Comparison of ENCODE assay signal across 13 mouse cellular contexts in the genomic region with DNA sequence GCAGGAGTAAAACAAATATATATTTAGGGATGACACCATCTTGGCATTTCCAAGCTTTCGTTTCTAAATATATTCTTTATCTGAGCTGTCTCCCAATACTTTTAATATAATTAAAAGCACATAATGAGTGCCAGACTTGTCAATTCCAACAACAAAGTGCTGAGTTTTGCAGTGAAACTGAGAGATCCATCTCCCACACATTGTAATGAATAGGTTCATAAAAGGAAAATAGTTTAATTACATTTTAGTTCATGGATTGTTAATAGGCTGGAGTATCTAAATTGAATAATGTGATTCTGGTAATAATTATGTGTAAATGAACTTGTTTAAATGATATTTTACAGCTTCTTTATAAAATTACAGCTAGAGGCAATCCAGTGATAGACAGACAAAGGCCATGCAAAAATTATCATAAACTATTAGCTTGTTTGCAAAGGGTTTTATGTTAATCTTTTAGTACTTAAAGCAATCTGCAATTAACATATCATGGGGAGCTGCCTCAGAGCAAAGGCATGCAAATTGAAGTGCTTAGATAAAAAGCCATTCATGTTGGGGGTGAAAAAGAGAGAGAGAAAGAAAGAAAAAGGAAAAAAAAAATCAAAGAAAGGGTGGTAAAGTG.
DNase-seq lines count a peak whose midpoint lies in the region; ATAC-seq lines count a peak whose summit lies in the region.
"Had no signal": no experiment of that assay in that cellular context is flagged by ENCODE, and none has a peak within 500 bp of the region (broad histone marks: within the 10 kb centered on the region; RNA-seq: fewer than 3 reads in every experiment).

No protein-coding gene starts in this region.

- peak overlapping the region; percentile 88 for H3K27ac ChIP-seq in lung, embryonic 15.5 days
- peak overlapping the region; percentile 78; the same call in 1 of the 2 replicates for H3K27ac ChIP-seq in forebrain, embryonic 10.5 days
- H3K27ac ChIP-seq in hindbrain, embryonic 13.5 days: peak overlapping the region; percentile 78; the same call in 1 of the 2 replicates

- ATAC-seq in lung, embryonic 15.5 days (ENCODE audit: borderline replicate concordance, extremely low read depth, low FRiP score, low TSS enrichment): no peak
- no peak for ATAC-seq in hindbrain, embryonic 13.5 days (ENCODE audit: low FRiP score)

- no peaks in the 10 kb centered on the region for H3K9me3 ChIP-seq in lung, embryonic 15.5 days
- no peaks in the 10 kb centered on the region for H3K9me3 ChIP-seq in forebrain, embryonic 10.5 days
- no peaks in the 10 kb centered on the region for H3K9me3 ChIP-seq in hindbrain, embryonic 13.5 days

- peak; percentile 17 for DNase-seq in embryo, embryonic 10.5 days (ENCODE audit: low spot score)
- no peak for DNase-seq in embryo, embryonic 10 days (ENCODE audit: low spot score)
- no peak for DNase-seq in lung, postnatal 36 days
- DNase-seq in forebrain, embryonic 10.5 days (ENCODE audit: extremely low spot score, low spot score): no peak
- DNase-seq in cerebellum, adult 8-10 months: no peak
- no peak for DNase-seq in layer of hippocampus, postnatal 36 days
- DNase-seq: adrenal gland, adult 8-10 months; cerebellum, adult 2 months; kidney, postnatal 25 days; spleen, adult 18-20 months; thymus, postnatal 4 days had no signal

- H3K4me1 ChIP-seq in lung, embryonic 15.5 days: peaks cover 32% of the 10 kb centered on the region
- peaks cover 31% of the 10 kb centered on the region for H3K4me1 ChIP-seq in forebrain, embryonic 10.5 days
- peaks cover 20% of the 10 kb centered on the region for H3K4me1 ChIP-seq in hindbrain, embryonic 13.5 days (replicated peaks)

- no peak overlapping the region for H3K4me3 ChIP-seq in lung, embryonic 15.5 days
- H3K4me3 ChIP-seq in forebrain, embryonic 10.5 days: no peak overlapping the region
- no peak overlapping the region for H3K4me3 ChIP-seq in hindbrain, embryonic 13.5 days

- no peaks in the 10 kb centered on the region for H3K36me3 ChIP-seq in lung, embryonic 15.5 days
- H3K36me3 ChIP-seq in forebrain, embryonic 10.5 days (replicated peaks): no peaks in the 10 kb centered on the region
- H3K36me3 ChIP-seq in hindbrain, embryonic 13.5 days: no peaks in the 10 kb centered on the region

- WGBS in lung, embryonic 15.5 days: 33% methylated on average over 1 of the region's 1 CpGs
- 55% methylated on average over 1 of the region's 1 CpGs for WGBS in forebrain, embryonic 10.5 days
- WGBS in hindbrain, embryonic 13.5 days: 33% methylated on average over 1 of the region's 1 CpGs

- peak overlapping the region; percentile 25; the same call in 1 of the 2 replicates for H3K4me2 ChIP-seq in lung, embryonic 15.5 days
- H3K4me2 ChIP-seq in hindbrain, embryonic 13.5 days: no peak overlapping the region

- H3K9ac ChIP-seq in lung, embryonic 15.5 days: no peak overlapping the region
- H3K9ac ChIP-seq in hindbrain, embryonic 13.5 days: no peak overlapping the region

- no peaks in the 10 kb centered on the region for H3K27me3 ChIP-seq in lung, embryonic 15.5 days
- H3K27me3 ChIP-seq in forebrain, embryonic 10.5 days (ENCODE audit: poor library complexity, severe bottlenecking): peaks cover 80% of the 10 kb centered on the region
- H3K27me3 ChIP-seq in hindbrain, embryonic 13.5 days: no peaks in the 10 kb centered on the region
